Mouse (Mus musculus) hindbrain, postnatal 0 days (tissue): ENCODE measurements around the gene Slc26a9. TPM values are rescaled to one million over a fixed set of nuclear protein-coding genes. Genes with fewer than 3 reads are reported as not detected.
"Not testable (repeated sequence)": the region's sequence is repeated elsewhere in the genome, so short reads cannot be mapped to it uniquely, and the experiment has no call there.

Source experiments
- ATAC-seq: fragments of 200-750 bp; cut with Nextera tagmentation; 2 replicates; pipeline ENCODE4 v1.8.0; 2017; ENCODE audit warnings: mild to moderate bottlenecking, moderate TSS enrichment, moderate library complexity
- DNase-seq: peaks from one replicate; pipeline ENCODE4 v3.0.0-alpha.2; 2015; ENCODE audit warnings: low spot score
- H3K27ac ChIP-seq: fragments of 300-500 bp; sonication (generic); 2 replicates; pipeline ENCODE4 v1.5.1; 2014; ENCODE audit warnings: mild to moderate bottlenecking
- H3K27me3 ChIP-seq: fragments of 300-500 bp; sonication (generic); 2 replicates; pipeline ENCODE4 v1.6.1; 2014; ENCODE audit warnings: low read length, mixed read lengths; ENCODE audit not compliant: insufficient read depth
- H3K36me3 ChIP-seq: fragments of 300-500 bp; sonication (generic); 2 replicates; pipeline ENCODE4 v1.6.1; 2014; ENCODE audit warnings: low read length, mixed read lengths; ENCODE audit not compliant: insufficient read depth
- H3K4me1 ChIP-seq: fragments of 300-500 bp; sonication (generic); 2 replicates; pipeline ENCODE4 v1.6.1; 2014; ENCODE audit warnings: antibody characterized with exemption, low read length, mixed read lengths; ENCODE audit not compliant: insufficient read depth
- H3K4me2 ChIP-seq: fragments of 300-500 bp; sonication (generic); 2 replicates; pipeline ENCODE4 v1.6.1; 2014; ENCODE audit warnings: low read depth, mild to moderate bottlenecking, low read length, moderate library complexity, mixed read lengths
- H3K4me3 ChIP-seq: fragments of 300-500 bp; sonication (generic); 2 replicates; pipeline ENCODE4 v1.5.1; 2014; ENCODE audit warnings: low read length
- H3K9ac ChIP-seq: fragments of 300-500 bp; sonication (generic); replicated peaks from 2 replicates; pipeline ENCODE4 v1.6.1; 2014; ENCODE audit warnings: mild to moderate bottlenecking, low read length, moderate library complexity, mixed read lengths
- H3K9me3 ChIP-seq: fragments of 300-500 bp; sonication (generic); 2 replicates; pipeline ENCODE4 v1.6.1; 2016; ENCODE audit warnings: low read length, mixed read lengths
- CTCF ChIP-seq: IDR thresholded peaks from 2 replicates; pipeline ENCODE4 v1.5.1; 2016; ENCODE audit warnings: antibody characterized with exemption, control low read depth, low read depth
- WGBS: fragments of 180-500 bp; shearing (Covaris S2); extraction: QIAGEN DNeasy Blood & Tissue Kit; methylation state at CpG from one replicate; pipeline ENCODE4 v1.1.7; 2014; 5-methylcytosine and 5-hydroxymethylcytosine counted together
- polyA plus RNA-seq: library from polyadenylated mRNA; unstranded; fragments of >200 nt; fragmentation: Nextera tagmentation; extraction: Ambion mirVana; gene quantifications from 2 replicates; pipeline ENCODE4 v1.2.1, GENCODE M21; 2015
- total RNA-seq: library from RNA; depleted of rRNA; stranded (reverse); fragments of >200 nt; gene quantifications from 2 replicates; pipeline ENCODE4 v1.2.3, GENCODE M21; 2014

Gene Slc26a9
- total and polyA plus RNA-seq, 2 experiments from 2014 or later: 0.10 to 0.37 TPM

GRCm38 (mm10) chr1:131809651-131810050 lies 65.8 kb downstream of the Slc26a9 start:
- H3K4me1 ChIP-seq: no peaks in the 10 kb centered on the region
- no peaks in the 10 kb centered on the region for H3K9me3 ChIP-seq
- H3K9ac ChIP-seq: no peak overlapping the region
- no peak overlapping the region for H3K4me2 ChIP-seq
- no peak for TF ChIP-seq CTCF
- DNase-seq: no peak
- ATAC-seq: no peak
- no peaks in the 10 kb centered on the region for H3K36me3 ChIP-seq
- 64% methylated on average over 2 of the region's 2 CpGs for WGBS
- H3K4me3 ChIP-seq: no peak overlapping the region
- no peak overlapping the region for H3K27ac ChIP-seq
- no peaks in the 10 kb centered on the region for H3K27me3 ChIP-seq

- TF ChIP-seq CTCF: no peak
- H3K9ac ChIP-seq: no peak overlapping the region
- H3K4me2 ChIP-seq: no peak overlapping the region
- no peaks in the 10 kb centered on the region for H3K36me3 ChIP-seq
- 86% methylated on average over 1 of the region's 1 CpGs for WGBS
- H3K27me3 ChIP-seq: no peaks in the 10 kb centered on the region
- H3K27ac ChIP-seq: no peak overlapping the region
- ATAC-seq: no peak
- DNase-seq: no peak
- no peaks in the 10 kb centered on the region for H3K4me1 ChIP-seq
- no peak overlapping the region for H3K4me3 ChIP-seq
- no peaks in the 10 kb centered on the region for H3K9me3 ChIP-seq
These were observed 67.6 kb downstream of the Slc26a9 start for GRCm38 (mm10) chr1:131811393-131811792.

GRCm38 (mm10) chr1:131812006-131812405 lies 68.2 kb downstream of the Slc26a9 start:
- H3K4me1 ChIP-seq: no peaks in the 10 kb centered on the region
- no peak for DNase-seq
- H3K36me3 ChIP-seq: no peaks in the 10 kb centered on the region
- no peak for ATAC-seq
- H3K27ac ChIP-seq: no peak overlapping the region
- H3K9me3 ChIP-seq: no peaks in the 10 kb centered on the region
- H3K9ac ChIP-seq: no peak overlapping the region
- TF ChIP-seq CTCF: no peak
- no peak overlapping the region for H3K4me3 ChIP-seq
- no peak overlapping the region for H3K4me2 ChIP-seq
- 83% methylated on average over 9 of the region's 9 CpGs for WGBS
- H3K27me3 ChIP-seq: no peaks in the 10 kb centered on the region

GRCm38 (mm10) chr1:131812631-131813295 lies 68.9 kb downstream of the Slc26a9 start:
- H3K4me1 ChIP-seq: no peaks in the 10 kb centered on the region
- ATAC-seq: no peak
- no peak for DNase-seq
- no peaks in the 10 kb centered on the region for H3K36me3 ChIP-seq
- no peak for TF ChIP-seq CTCF
- H3K27ac ChIP-seq: no peak overlapping the region
- WGBS: 87% methylated on average over 9 of the region's 9 CpGs
- H3K4me3 ChIP-seq: no peak overlapping the region
- no peaks in the 10 kb centered on the region for H3K9me3 ChIP-seq
- H3K27me3 ChIP-seq: no peaks in the 10 kb centered on the region
- H3K4me2 ChIP-seq: no peak overlapping the region
- H3K9ac ChIP-seq: no peak overlapping the region

GRCm38 (mm10) chr1:131813731-131814130 lies 69.9 kb downstream of the Slc26a9 start:
- no peak for TF ChIP-seq CTCF
- Histone ChIP-seq H3K4me1 (no peaks in the 10 kb centered on the region), H3K9ac (no peak overlapping the region), H3K36me3 (no peaks in the 10 kb centered on the region), H3K27ac (no peak overlapping the region), H3K4me2 (no peak overlapping the region), H3K9me3 (no peaks in the 10 kb centered on the region), H3K4me3 (no peak overlapping the region), H3K27me3 (no peaks in the 10 kb centered on the region)
- no peak for ATAC-seq
- 91% methylated on average over 4 of the region's 4 CpGs for WGBS
- DNase-seq: no peak

GRCm38 (mm10) chr1:131814191-131814590 lies 70.4 kb downstream of the Slc26a9 start:
- H3K4me2 ChIP-seq: no peak overlapping the region
- no peak overlapping the region for H3K27ac ChIP-seq
- WGBS: 93% methylated on average over 3 of the region's 3 CpGs
- H3K9ac ChIP-seq: no peak overlapping the region
- no peaks in the 10 kb centered on the region for H3K27me3 ChIP-seq
- H3K9me3 ChIP-seq: no peaks in the 10 kb centered on the region
- H3K4me1 ChIP-seq: no peaks in the 10 kb centered on the region
- no peaks in the 10 kb centered on the region for H3K36me3 ChIP-seq
- ATAC-seq (no peak), DNase-seq (no peak)
- no peak for TF ChIP-seq CTCF
- no peak overlapping the region for H3K4me3 ChIP-seq

- Histone ChIP-seq H3K4me3 (no peak overlapping the region), H3K4me1 (no peaks in the 10 kb centered on the region), H3K36me3 (no peaks in the 10 kb centered on the region), H3K9me3 (no peaks in the 10 kb centered on the region), H3K4me2 (no peak overlapping the region), H3K27ac (no peak overlapping the region), H3K9ac (no peak overlapping the region), H3K27me3 (no peaks in the 10 kb centered on the region)
- 58% methylated on average over 6 of the region's 6 CpGs for WGBS
- DNase-seq (peak; percentile 32), ATAC-seq (no peak)
- no peak for TF ChIP-seq CTCF
These were observed 73.1 kb downstream of the Slc26a9 start for GRCm38 (mm10) chr1:131816886-131817285.

- WGBS: 68% methylated on average over 8 of the region's 9 CpGs
- H3K36me3 ChIP-seq, H3K9ac ChIP-seq, H3K4me3 ChIP-seq, H3K27me3 ChIP-seq, H3K4me1 ChIP-seq, H3K4me2 ChIP-seq, H3K9me3 ChIP-seq, ATAC-seq, H3K27ac ChIP-seq, DNase-seq: not testable (repeated sequence)
These were observed 76.5 kb downstream of the Slc26a9 start for GRCm38 (mm10) chr1:131820353-131820752.
